23 mouse cellular contexts compared by ENCODE assay signal in genomic region chr9:53758142-53758541, GRCm38 (mm10). TPM values are rescaled to one million over a fixed set of nuclear protein-coding genes. Genes with fewer than 3 reads are reported as not detected.
"Had no signal": no experiment of that assay in that cellular context is flagged by ENCODE, and none has a peak within 500 bp of the region (broad histone marks: within the 10 kb centered on the region; RNA-seq: fewer than 3 reads in every experiment).

No protein-coding gene starts in this region.

- H3K4me2 ChIP-seq: lung, embryonic 14.5 days; midbrain, embryonic 12.5 days; neural tube, embryonic 13.5 days; neural tube, embryonic 15.5 days; stomach, embryonic 15.5 days had no signal

- H3K9me3 ChIP-seq: midbrain, embryonic 10.5 days; midbrain, embryonic 12.5 days; neural tube, embryonic 13.5 days; neural tube, embryonic 15.5 days; stomach, embryonic 15.5 days had no signal

- H3K36me3 ChIP-seq: midbrain, embryonic 10.5 days; midbrain, embryonic 12.5 days; neural tube, embryonic 13.5 days; neural tube, embryonic 15.5 days; stomach, embryonic 15.5 days had no signal

- H3K9ac ChIP-seq: liver, embryonic 14.5 days; lung, embryonic 14.5 days; midbrain, embryonic 12.5 days; neural tube, embryonic 13.5 days; neural tube, embryonic 15.5 days; stomach, embryonic 15.5 days had no signal

- H3K4me1 ChIP-seq: midbrain, embryonic 10.5 days; midbrain, embryonic 12.5 days; neural tube, embryonic 13.5 days; neural tube, embryonic 15.5 days; stomach, embryonic 15.5 days had no signal

- H3K4me3 ChIP-seq: midbrain, embryonic 10.5 days; midbrain, embryonic 12.5 days; myocyte; neural tube, embryonic 13.5 days; neural tube, embryonic 15.5 days; stomach, embryonic 15.5 days had no signal

- DNase-seq: lung, adult 18-20 months; lung, embryonic 14.5 days; lung, postnatal 10 days; lung, postnatal 4 days; midbrain, embryonic 14.5 days; retina, postnatal 1 day; right cerebral cortex, adult 18-20 months; right cerebral cortex, postnatal 25 days; right cerebral cortex, postnatal 4 days; spleen, adult 18-20 months; thymus, adult 2 months; thymus, postnatal 14 days; thymus, postnatal 36 days had no signal

- H3K27me3 ChIP-seq: midbrain, embryonic 12.5 days; stomach, embryonic 15.5 days had no signal

- ATAC-seq: midbrain, embryonic 16.5 days had no signal

- H3K27ac ChIP-seq: liver, embryonic 14.5 days; midbrain, embryonic 10.5 days; midbrain, embryonic 12.5 days; neural tube, embryonic 13.5 days; neural tube, embryonic 15.5 days; stomach, embryonic 15.5 days; stomach, postnatal 0 days had no signal

RNA-seq across cellular contexts. Expression of gene Rab39, which starts 52.1 kb away (rescaled TPM):
- total RNA-seq: megakaryocyte-erythroid progenitor cell, adult 5-6 weeks had no signal
- polyA plus RNA-seq: myocyte had no signal
